Mouse (Mus musculus): ENCODE measurements at regions not wholly inside any gene's neighbourhood (a gene's known extent, or its start where the extent isn't known, plus 50 kb on each side); places are given as distances from the start of the nearest gene placed in this dataset.

- Histone ChIP-seq H3K4me3 (ENCODE audit: control insufficient read depth in 1 of 2, insufficient read depth in 1 of 2, low read depth in 2 of 2, low read length in 2 of 2) (no peak overlapping the region), H3K79me2 (ENCODE audit: control insufficient read depth, insufficient read depth, low read length, poor library complexity) (no peaks in the 10 kb centered on the region), H3K9ac (ENCODE audit: control insufficient read depth, low read depth, low read length, poor library complexity, severe bottlenecking) (no peak overlapping the region), H3K4me1 (ENCODE audit: control insufficient read depth in 1 of 2, insufficient read depth in 2 of 2, low read length in 2 of 2) (no peaks in the 10 kb centered on the region), H3K27me3 (ENCODE audit: control insufficient read depth in 1 of 2, insufficient read depth in 2 of 2, low read length in 2 of 2) (peaks cover 0 to 2% of the 10 kb centered on the region in 2 experiments; a peak in 1 of 4 replicates), H3K36me3 (ENCODE audit: control insufficient read depth in 1 of 2, insufficient read depth in 2 of 2, low read length in 2 of 2) (no peaks in the 10 kb centered on the region), H3K27ac (ENCODE audit: control insufficient read depth, low read depth, low read length) (no peak overlapping the region), H3K9me3 (replicated peaks; ENCODE audit: insufficient read depth, low read length) (no peaks in the 10 kb centered on the region)
- DNase-seq (ENCODE audit: low read depth, low spot score): no peak
- TF ChIP-seq USF1 (IDR thresholded peaks at IDR 0.05; ENCODE audit: low read depth, low read length) (no peak), ZMIZ1 (IDR thresholded peaks at IDR 0.05; ENCODE audit: low read depth, low read length) (no peak), E2F4 (IDR thresholded peaks at IDR 0.05; ENCODE audit: borderline replicate concordance, low read depth, low read length) (no peak), GABPA (IDR thresholded peaks at IDR 0.05; ENCODE audit: low read depth, low read length) (no peak), TAL1 (IDR thresholded peaks at IDR 0.05; ENCODE audit: low read length) (no peak), MYC (IDR thresholded peaks at IDR 0.05; ENCODE audit: low read depth, low read length) (no peak), BHLHE40 (IDR thresholded peaks at IDR 0.05; ENCODE audit: borderline replicate concordance, low read depth, low read length) (no peak), TBP (IDR thresholded peaks at IDR 0.05; ENCODE audit: low read depth, low read length) (no peak), POLR2AphosphoS5 (IDR thresholded peaks at IDR 0.05; ENCODE audit: borderline replicate concordance, low read depth, low read length) (no peak), JUND (IDR thresholded peaks at IDR 0.05; ENCODE audit: low read depth, low read length) (no peak), RAD21 (IDR thresholded peaks at IDR 0.05; ENCODE audit: low read depth, low read length) (no peak), NRF1 (IDR thresholded peaks at IDR 0.05; ENCODE audit: insufficient read depth, low read depth, low read length, poor library complexity, severe bottlenecking) (no peak)
Observed at GRCm38 (mm10) chr14:60554222-60554740, 79.5 kb upstream of the Spata13 start.

DNA sequence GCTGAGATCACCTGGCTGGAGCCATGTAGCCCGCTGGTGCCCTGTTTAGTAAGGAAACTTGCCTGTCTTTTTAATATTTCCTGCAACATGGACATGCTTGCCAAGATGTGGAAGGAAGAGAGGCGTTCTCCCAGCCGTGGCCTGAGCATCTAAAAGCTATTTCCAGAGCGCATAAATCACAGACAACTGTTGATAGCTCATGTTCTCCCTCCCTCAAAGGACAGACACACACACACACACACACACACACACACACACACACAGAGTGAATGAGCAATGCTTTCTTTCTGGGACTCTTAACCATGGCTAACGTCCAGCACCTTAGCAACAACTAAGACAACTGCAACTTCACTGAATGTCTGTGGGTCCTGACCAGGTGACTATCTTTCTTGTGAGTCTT, 77.3 kb upstream of the Spata13 start:
- H3K36me3 ChIP-seq (ENCODE audit: control insufficient read depth in 1 of 2, insufficient read depth in 2 of 2, low read length in 2 of 2): no peaks in the 10 kb centered on the region
- TF ChIP-seq ZKSCAN1 (IDR thresholded peaks at IDR 0.05; ENCODE audit: low read depth, low read length): no peak
- TF ChIP-seq MEF2A (IDR thresholded peaks at IDR 0.05; ENCODE audit: extremely low read depth, insufficient replicate concordance, low read depth, low read length, poor library complexity, severe bottlenecking): no peak
- no peak for TF ChIP-seq POLR2A (IDR thresholded peaks at IDR 0.05; ENCODE audit: control insufficient read depth in 1 of 2, insufficient read depth in 1 of 2, low read depth in 1 of 2, low read length in 2 of 2, poor library complexity in 1 of 2)
- TF ChIP-seq NRF1 (IDR thresholded peaks at IDR 0.05; ENCODE audit: insufficient read depth, low read depth, low read length, poor library complexity, severe bottlenecking): no peak
- no peak for TF ChIP-seq USF1 (IDR thresholded peaks at IDR 0.05; ENCODE audit: low read depth, low read length)
- TF ChIP-seq TBP (IDR thresholded peaks at IDR 0.05; ENCODE audit: low read depth, low read length): no peak
- no peak for TF ChIP-seq ZMIZ1 (IDR thresholded peaks at IDR 0.05; ENCODE audit: low read depth, low read length)
- TF ChIP-seq E2F4 (IDR thresholded peaks at IDR 0.05; ENCODE audit: borderline replicate concordance, low read depth, low read length): no peak
- TF ChIP-seq GATA1 (IDR thresholded peaks at IDR 0.05; ENCODE audit: low read depth, low read length): no peak
- no peak for TF ChIP-seq SMC3 (IDR thresholded peaks at IDR 0.05; ENCODE audit: low read depth, low read length)
- no peak for TF ChIP-seq NELFE (IDR thresholded peaks at IDR 0.05; ENCODE audit: low read depth, low read length)

More for the DNA sequence above, 77.3 kb upstream of the Spata13 start:
- H3K27me3 ChIP-seq (ENCODE audit: control insufficient read depth in 1 of 2, insufficient read depth in 2 of 2, low read length in 2 of 2): no peaks in the 10 kb centered on the region; a peak in 1 of 4 replicates
- DNase-seq (ENCODE audit: low read depth, low spot score): no peak
- H3K9ac ChIP-seq (ENCODE audit: control insufficient read depth, low read depth, low read length, poor library complexity, severe bottlenecking): no peak overlapping the region
- H3K4me1 ChIP-seq (ENCODE audit: control insufficient read depth in 1 of 2, insufficient read depth in 2 of 2, low read length in 2 of 2): no peaks in the 10 kb centered on the region
- H3K27ac ChIP-seq (ENCODE audit: control insufficient read depth, low read depth, low read length): no peak overlapping the region
- no peak overlapping the region for H3K4me3 ChIP-seq (ENCODE audit: control insufficient read depth in 1 of 2, insufficient read depth in 1 of 2, low read depth in 2 of 2, low read length in 2 of 2)
- H3K79me2 ChIP-seq (ENCODE audit: control insufficient read depth, insufficient read depth, low read length, poor library complexity): no peaks in the 10 kb centered on the region
- no peaks in the 10 kb centered on the region for H3K9me3 ChIP-seq (replicated peaks; ENCODE audit: insufficient read depth, low read length)

Measured in MEL (cell line).